Mouse (Mus musculus): ENCODE results near the gene Lcn12.

Lcn12 gene

GRCm38 (mm10) chr2:25461407-25461806, 32.3 kb downstream of the Lcn12 start:
- in situ Hi-C loops (cut with MboI, MseI) = loop anchor here in 1 of 2 experiments (5.0 kb wide), 1 partner anchor 86 kb away; the partner anchor contains the start of gene Traf2

- in situ Hi-C loops (cut with MboI, MseI) = loop anchor here in 1 of 2 experiments (5.0 kb wide), 1 partner anchor 87 kb away; the partner anchor contains the start of gene Traf2
These were observed 33.0 kb downstream of the Lcn12 start, which contains the start of gene Paxx for GRCm38 (mm10) chr2:25460551-25461309. Gene Paxx (minus strand): TSS chr2:25461094.

- in situ Hi-C loops (cut with MboI, MseI) = loop anchor here in 1 of 2 experiments (5.0 kb wide), 1 partner anchor 87 kb away; the partner anchor contains the start of gene Traf2
These were observed 33.6 kb downstream of the Lcn12 start for GRCm38 (mm10) chr2:25460135-25460534.

GRCm38 (mm10) chr2:25458911-25459310, 34.8 kb downstream of the Lcn12 start:
- in situ Hi-C loops (cut with MboI, MseI) = no loop called here

GRCm38 (mm10) chr2:25457022-25457896, 36.5 kb downstream of the Lcn12 start:
- in situ Hi-C loops (cut with MboI, MseI) = no loop called here

- in situ Hi-C loops (cut with MboI, MseI) = no loop called here
These were observed 37.3 kb downstream of the Lcn12 start, which contains the start of gene Clic3 for GRCm38 (mm10) chr2:25456205-25456953. Gene Clic3 (plus strand): TSS chr2:25456838.

GRCm38 (mm10) chr2:25452951-25453350, 40.8 kb downstream of the Lcn12 start:
- in situ Hi-C loops (cut with MboI, MseI) = no loop called here

- in situ Hi-C loops (cut with MboI, MseI) = no loop called here
These were observed 42.7 kb downstream of the Lcn12 start for GRCm38 (mm10) chr2:25450853-25451647.

GRCm38 (mm10) chr2:25442682-25443081, 51.0 kb downstream of the Lcn12 start:
- in situ Hi-C loops (cut with MboI, MseI) = loop anchor here in 1 of 2 experiments (10.0 kb wide), 1 partner anchor 812 kb away; no protein-coding TSS in a partner anchor

- in situ Hi-C loops (cut with MboI, MseI) = loop anchor here in 1 of 2 experiments (10.0 kb wide), 1 partner anchor 814 kb away; no protein-coding TSS in a partner anchor
These were observed 52.6 kb downstream of the Lcn12 start for GRCm38 (mm10) chr2:25441067-25441466.
